Mouse (Mus musculus) gastrocnemius, adult 18-20 months (tissue): ENCODE measurements around the gene Mllt11. TPM values are rescaled to one million over a fixed set of nuclear protein-coding genes. Genes with fewer than 3 reads are reported as not detected.
A peak's percentile ranks its signal among the peaks of the same experiment; 100 is the strongest.

ENCODE experiments used
- DNase-seq: peaks from one replicate; pipeline ENCODE4 v3.0.0; 2021; ENCODE audit warnings: low spot score
- total RNA-seq, 2 experiments: library from RNA; stranded (reverse); gene quantifications; 2 replicates each; pipeline ENCODE4 v1.2.3; 2021

Mllt11 gene
- total RNA-seq, 2 experiments from 2014 or later = 69.8 to 83.1 TPM

GRCm38 (mm10) chr3:95174011-95174592, 57.9 kb downstream of the Mllt11 start:
- DNase-seq = peak; percentile 89

DNA sequence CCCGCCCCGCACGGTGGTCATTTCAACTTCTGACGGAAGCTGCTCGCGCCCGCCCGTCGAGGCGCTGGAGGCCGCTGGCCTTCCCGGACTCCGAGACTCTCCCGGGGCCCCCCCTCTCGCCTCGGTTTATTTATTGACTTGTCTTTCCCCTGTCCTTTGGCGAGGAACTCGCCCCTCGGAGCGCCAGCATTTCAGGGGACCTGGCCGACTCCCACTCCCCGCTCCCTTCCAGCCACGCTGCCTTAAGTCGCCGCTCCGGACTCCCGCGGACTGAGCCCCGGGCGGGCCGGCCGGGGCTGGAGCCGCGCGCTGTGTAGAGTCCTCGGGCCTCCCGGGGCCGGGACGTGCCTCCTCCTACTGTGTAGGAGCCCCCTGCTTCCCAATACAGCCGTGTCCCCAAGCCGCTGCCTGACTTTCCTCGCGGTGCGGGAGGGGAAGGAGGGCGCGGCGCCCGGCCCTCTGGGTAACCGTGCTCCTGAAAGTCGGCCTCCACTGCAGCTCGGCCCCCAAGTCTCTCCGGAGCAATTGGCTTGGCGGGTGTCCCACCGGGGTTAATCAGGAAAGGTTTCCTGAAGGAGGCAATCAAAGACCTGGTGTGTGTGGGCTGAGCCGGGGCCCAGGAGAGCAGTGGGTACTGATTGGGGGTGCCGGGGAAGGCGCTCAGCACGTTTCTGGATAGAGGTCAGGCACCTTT, 58.6 kb downstream of the Mllt11 start:
- DNase-seq = no peak

GRCm38 (mm10) chr3:95172526-95173255, 59.3 kb downstream of the Mllt11 start:
- DNase-seq = no peak

DNA sequence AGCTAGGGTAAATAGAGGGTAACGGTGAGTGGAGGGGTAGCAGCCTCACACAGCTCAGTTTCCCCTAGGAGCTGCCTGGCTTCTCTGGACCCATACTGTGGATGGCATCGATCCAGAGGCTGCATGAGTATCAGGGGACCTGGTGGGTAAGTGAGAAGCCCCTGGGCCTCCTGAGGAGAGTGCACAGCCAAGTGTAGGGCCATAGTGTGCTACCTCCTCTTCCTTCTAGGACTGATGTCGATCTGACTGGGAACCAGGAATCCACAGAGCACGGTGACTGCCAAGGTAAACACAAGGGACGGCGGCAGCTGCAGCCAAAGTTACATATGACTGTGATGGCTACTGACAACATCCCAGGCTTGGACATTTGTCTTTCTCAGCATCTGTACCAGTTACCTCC, 60.9 kb downstream of the Mllt11 start:
- DNase-seq = no peak

- DNase-seq = no peak
These were observed 62.0 kb downstream of the Mllt11 start for GRCm38 (mm10) chr3:95169996-95170395.

Other genes starting within 250 kb of the Mllt11 start
- 10 to 100 TPM; 13.2 to 14.9 TPM for gene Zfp687, start 216.7 kb downstream of the Mllt11 start, total RNA-seq
- 100 to 1,000 TPM; 222 to 224 TPM for gene Psmd4, start 189.6 kb downstream of the Mllt11 start, total RNA-seq
- gene Pip5k1a, start 125.2 kb downstream of the Mllt11 start, total RNA-seq = 10 to 100 TPM; 21.7 to 31.8 TPM
- 10 to 100 TPM; 64.3 to 85.5 TPM for gene Vps72, start 121.1 kb downstream of the Mllt11 start, total RNA-seq
- 100 to 1,000 TPM; 663 to 722 TPM for gene Tmod4, start 107.7 kb downstream of the Mllt11 start, total RNA-seq
- 10 to 100 TPM; 34.6 to 46.5 TPM for gene Scnm1, start 98.2 kb downstream of the Mllt11 start, total RNA-seq
- gene Lysmd1, start 98.1 kb downstream of the Mllt11 start, total RNA-seq = 1 to 10 TPM; 6.3 to 6.6 TPM
- under 1 TPM; 0.27 to 0.55 TPM for gene Tnfaip8l2, start 89.8 kb downstream of the Mllt11 start, total RNA-seq
- 100 to 1,000 TPM in 1 of 2 experiments, 10 to 100 TPM in 1; 75.9 to 111 TPM for gene Sema6c, start 71.7 kb downstream of the Mllt11 start, total RNA-seq
- gene Gabpb2, start 14.3 kb downstream of the Mllt11 start, total RNA-seq = 10 to 100 TPM in 1 of 2 experiments, 1 to 10 TPM in 1; 7.1 to 10.0 TPM
- 10 to 100 TPM; 12.4 to 17.1 TPM for gene Cdc42se1, start 3.4 kb downstream of the Mllt11 start, total RNA-seq
- gene Gm128, start 9.4 kb upstream of the Mllt11 start, total RNA-seq = not detected
- not detected for gene Bnipl, start 19.0 kb upstream of the Mllt11 start, total RNA-seq
- gene Mindy1, start 49.2 kb upstream of the Mllt11 start, total RNA-seq = 10 to 100 TPM; 29.7 to 30.6 TPM
- gene Prune1, start 49.9 kb upstream of the Mllt11 start, total RNA-seq = 10 to 100 TPM; 51.3 to 56.0 TPM
- gene Anxa9, start 75.0 kb upstream of the Mllt11 start, total RNA-seq = under 1 TPM in 1 of 2 experiments, not detected in 1; 0.17 TPM
- 10 to 100 TPM; 14.7 to 22.1 TPM for gene Cers2, start 82.6 kb upstream of the Mllt11 start, total RNA-seq
- gene Setdb1, start 125.0 kb upstream of the Mllt11 start, total RNA-seq = 10 to 100 TPM in 1 of 2 experiments, 1 to 10 TPM in 1; 8.9 to 10.8 TPM
- gene 4930558C23Rik, start 170.7 kb upstream of the Mllt11 start, total RNA-seq = under 1 TPM; 0.32 to 0.33 TPM
- 10 to 100 TPM; 41.3 to 46.5 TPM for gene Arnt, start 202.2 kb upstream of the Mllt11 start, total RNA-seq